Mouse (Mus musculus): Measurements from ENCODE around the gene Fbxo48. TPM values are rescaled to one million over a fixed set of nuclear protein-coding genes. Genes with fewer than 3 reads are reported as not detected.

Gene Fbxo48
- total RNA-seq, 2 experiments from 2014 or later: 1.1 to 1.7 TPM

GRCm38 (mm10) chr11:16958520-16958919 lies 7.3 kb downstream of the Fbxo48 start:
- DNase-seq (ENCODE audit: low spot score in 2 of 2): no peak
- intact Hi-C loops (cut with DNase I): no loop called here

- peak; percentile 72 to 74 for DNase-seq (ENCODE audit: low spot score in 2 of 2)
Observed at GRCm38 (mm10) chr11:16967806-16968205, 16.6 kb downstream of the Fbxo48 start.

GRCm38 (mm10) chr11:16969650-16970049 lies 18.5 kb downstream of the Fbxo48 start:
- no peak for DNase-seq (ENCODE audit: low spot score in 2 of 2)
- intact Hi-C loops (cut with DNase I): loop anchor here (5.0 kb wide), 2 partner anchors 83 to 243 kb away; partner anchors contain the start of genes Cnrip1, Plek and Pno1

More at GRCm38 (mm10) chr11:16967806-16968205, 16.6 kb downstream of the Fbxo48 start:
- intact Hi-C loops (cut with DNase I): loop anchor here (5.0 kb wide), 1 partner anchor 84 kb away; the partner anchor contains the start of genes Cnrip1 and Plek

GRCm38 (mm10) chr11:16972027-16972426 lies 20.9 kb downstream of the Fbxo48 start:
- intact Hi-C loops (cut with DNase I): loop anchor here (5.0 kb wide), 1 partner anchor 240 kb away; the partner anchor contains the start of gene Pno1
- no peak for DNase-seq (ENCODE audit: low spot score in 2 of 2)

GRCm38 (mm10) chr11:16973086-16973485 lies 21.9 kb downstream of the Fbxo48 start:
- intact Hi-C loops (cut with DNase I): loop anchor here (5.0 kb wide), 1 partner anchor 239 kb away; the partner anchor contains the start of gene Pno1
- DNase-seq (ENCODE audit: low spot score in 2 of 2): peak in 1 of 2 experiments; percentile 8

GRCm38 (mm10) chr11:16976937-16977336 lies 25.8 kb downstream of the Fbxo48 start:
- no peak for DNase-seq (ENCODE audit: low spot score in 2 of 2)
- intact Hi-C loops (cut with DNase I): no loop called here

GRCm38 (mm10) chr11:16977611-16978010 lies 26.4 kb downstream of the Fbxo48 start:
- intact Hi-C loops (cut with DNase I): no loop called here
- no peak for DNase-seq (ENCODE audit: low spot score in 2 of 2)

GRCm38 (mm10) chr11:16978161-16978707 lies 27.1 kb downstream of the Fbxo48 start:
- DNase-seq (ENCODE audit: low spot score in 2 of 2): no peak
- intact Hi-C loops (cut with DNase I): no loop called here

- intact Hi-C loops (cut with DNase I): no loop called here
- DNase-seq (ENCODE audit: low spot score in 2 of 2): no peak
Observed at GRCm38 (mm10) chr11:16986550-16987187, 35.5 kb downstream of the Fbxo48 start.

GRCm38 (mm10) chr11:16987745-16988328 lies 36.7 kb downstream of the Fbxo48 start:
- intact Hi-C loops (cut with DNase I): no loop called here
- DNase-seq (ENCODE audit: low spot score in 2 of 2): no peak

GRCm38 (mm10) chr11:16989885-16990284 lies 38.7 kb downstream of the Fbxo48 start:
- intact Hi-C loops (cut with DNase I): no loop called here
- no peak for DNase-seq (ENCODE audit: low spot score in 2 of 2)

- intact Hi-C loops (cut with DNase I): no loop called here
- no peak for DNase-seq (ENCODE audit: low spot score in 2 of 2)
Observed at GRCm38 (mm10) chr11:16992880-16993279, 41.7 kb downstream of the Fbxo48 start.

GRCm38 (mm10) chr11:16996818-16997217 lies 45.6 kb downstream of the Fbxo48 start:
- no peak for DNase-seq (ENCODE audit: low spot score in 2 of 2)

GRCm38 (mm10) chr11:16997465-16997864 lies 46.3 kb downstream of the Fbxo48 start:
- no peak for DNase-seq (ENCODE audit: low spot score in 2 of 2)
- intact Hi-C loops (cut with DNase I): no loop called here

More at GRCm38 (mm10) chr11:16996818-16997217, 45.6 kb downstream of the Fbxo48 start:
- intact Hi-C loops (cut with DNase I): no loop called here

- intact Hi-C loops (cut with DNase I): no loop called here
- DNase-seq (ENCODE audit: low spot score in 2 of 2): no peak
Observed at GRCm38 (mm10) chr11:16999387-16999786, 48.2 kb downstream of the Fbxo48 start.

GRCm38 (mm10) chr11:16999933-17000332 lies 48.8 kb downstream of the Fbxo48 start:
- DNase-seq (ENCODE audit: low spot score in 2 of 2): no peak
- intact Hi-C loops (cut with DNase I): no loop called here

GRCm38 (mm10) chr11:17000353-17001334 lies 49.5 kb downstream of the Fbxo48 start:
- no peak for DNase-seq (ENCODE audit: low spot score in 2 of 2)
- intact Hi-C loops (cut with DNase I): no loop called here

GRCm38 (mm10) chr11:17002739-17003373 lies 51.7 kb downstream of the Fbxo48 start:
- intact Hi-C loops (cut with DNase I): no loop called here
- peak in 1 of 2 experiments; percentile 12 for DNase-seq (ENCODE audit: low spot score in 2 of 2)

GRCm38 (mm10) chr11:17003757-17004156 lies 52.6 kb downstream of the Fbxo48 start:
- intact Hi-C loops (cut with DNase I): no loop called here
- no peak for DNase-seq (ENCODE audit: low spot score in 2 of 2)

All from left cerebral cortex, postnatal 14 days (tissue).